Mouse (Mus musculus) hindbrain, embryonic 10.5 days (tissue): Measurements from ENCODE around the gene Sertad3. TPM values are rescaled to one million over a fixed set of nuclear protein-coding genes. Genes with fewer than 3 reads are reported as not detected.

ENCODE experiments used
- polyA plus RNA-seq: library from polyadenylated mRNA; unstranded; fragments of >200 nt; fragmentation: Nextera tagmentation; extraction: Ambion mirVana; gene quantifications from 2 replicates; pipeline ENCODE4 v1.2.1, GENCODE M21; 2016

The Sertad3 gene
- polyA plus RNA-seq, 1 experiment from 2014 or later, result 23.0 TPM

Other genes with a start within 250 kb of the Sertad3 start
- gene Itpkc, start 245.1 kb upstream of the Sertad3 start, polyA plus RNA-seq, result 5.6 and 6.8 TPM in 2 replicates
- 22.4 and 27.2 TPM in 2 replicates for gene Coq8b, start 240.7 kb upstream of the Sertad3 start, polyA plus RNA-seq
- 28.9 and 53.1 TPM in 2 replicates for gene Numbl, start 215.3 kb upstream of the Sertad3 start, polyA plus RNA-seq
- gene Ltbp4, start 136.1 kb upstream of the Sertad3 start, polyA plus RNA-seq, result 5.8 and 7.5 TPM in 2 replicates
- gene Shkbp1, start 117.7 kb upstream of the Sertad3 start, polyA plus RNA-seq, result 76.3 and 87.4 TPM in 2 replicates
- 0.50 TPM in 1 of 2 replicates, not detected in the other for gene Gm20479, start 116.3 kb upstream of the Sertad3 start, polyA plus RNA-seq
- 0.33 and 0.34 TPM in 2 replicates for gene Sptbn4, start 26.1 kb upstream of the Sertad3 start, polyA plus RNA-seq
- gene Blvrb, start 25.8 kb upstream of the Sertad3 start, polyA plus RNA-seq, result 40.6 and 41.8 TPM in 2 replicates
- gene Sertad1, start 13.1 kb downstream of the Sertad3 start, polyA plus RNA-seq, result 21.5 and 23.6 TPM in 2 replicates
- 2.5 and 3.4 TPM in 2 replicates for gene Prx, start 25.6 kb downstream of the Sertad3 start, polyA plus RNA-seq
- gene Hipk4, start 49.5 kb downstream of the Sertad3 start, polyA plus RNA-seq, result 0.57 and 0.94 TPM in 2 replicates
- gene Pld3, start 79.5 kb downstream of the Sertad3 start, polyA plus RNA-seq, result 55.7 and 73.2 TPM in 2 replicates
- gene 2310022A10Rik, start 79.5 kb downstream of the Sertad3 start, polyA plus RNA-seq, result 36.3 and 39.3 TPM in 2 replicates
- gene Akt2, start 117.8 kb downstream of the Sertad3 start, polyA plus RNA-seq, result 89.0 and 93.5 TPM in 2 replicates
- 3.3 and 10.9 TPM in 2 replicates for gene Ttc9b, start 180.1 kb downstream of the Sertad3 start, polyA plus RNA-seq
- gene Map3k10, start 200.8 kb downstream of the Sertad3 start, polyA plus RNA-seq, result 8.3 and 10.6 TPM in 2 replicates
- gene Zfp607b, start 215.6 kb downstream of the Sertad3 start, polyA plus RNA-seq, result 5.2 and 6.6 TPM in 2 replicates